Mouse (Mus musculus): ENCODE results near the gene Tpst1. TPM values are rescaled to one million over a fixed set of nuclear protein-coding genes. Genes with fewer than 3 reads are reported as not detected.

Tpst1 gene
- polyA plus RNA-seq, 1 experiment from 2014 or later, result 72.5 TPM

- Histone ChIP-seq H3K36me3 (no peaks in the 10 kb centered on the region), H3K9ac (no peak overlapping the region), H3K9me3 (replicated peaks) (no peaks in the 10 kb centered on the region), H3K4me3 (replicated peaks) (no peak overlapping the region), H3K27me3 (no peaks in the 10 kb centered on the region), H3K4me1 (no peaks in the 10 kb centered on the region), H3K4me2 (no peak overlapping the region), H3K27ac (no peak overlapping the region)
- WGBS, result 64% methylated on average over 7 of the region's 7 CpGs
- ATAC-seq (replicated peaks; ENCODE audit: low FRiP score), result no peak
Observed at GRCm38 (mm10) chr5:130159761-130160201, 86.7 kb downstream of the Tpst1 start.

DNA sequence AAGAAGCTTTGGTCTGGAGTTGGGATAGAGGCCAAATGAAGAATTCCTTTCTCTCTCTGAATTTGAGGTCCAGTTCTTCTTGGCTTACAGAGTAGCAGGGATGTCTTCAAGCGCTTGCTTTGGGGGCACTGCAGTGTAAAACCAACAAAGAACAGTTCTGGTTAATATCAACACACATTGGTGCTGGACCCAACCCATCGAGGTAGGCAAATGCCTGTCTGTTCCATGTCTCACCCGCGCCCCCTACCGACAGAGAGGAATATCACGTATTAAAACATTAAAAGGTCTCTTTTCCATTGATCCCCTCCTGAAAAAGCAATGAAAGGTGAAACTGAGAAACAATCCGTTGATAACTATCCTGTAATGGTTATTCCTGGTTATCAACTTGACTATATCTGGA is 90.5 kb downstream of the Tpst1 start:
- H3K27ac ChIP-seq, result no peak overlapping the region
- H3K9me3 ChIP-seq (replicated peaks), result no peaks in the 10 kb centered on the region
- H3K36me3 ChIP-seq, result no peaks in the 10 kb centered on the region
- 4% methylated on average over 7 of the region's 7 CpGs for WGBS
- no peak overlapping the region for H3K9ac ChIP-seq
- H3K4me2 ChIP-seq, result no peak overlapping the region
- no peaks in the 10 kb centered on the region for H3K4me1 ChIP-seq
- no peak overlapping the region for H3K4me3 ChIP-seq (replicated peaks)
- no peaks in the 10 kb centered on the region for H3K27me3 ChIP-seq
- ATAC-seq (replicated peaks; ENCODE audit: low FRiP score), result no peak

- Histone ChIP-seq H3K36me3 (no peaks in the 10 kb centered on the region), H3K4me1 (no peaks in the 10 kb centered on the region), H3K27ac (no peak overlapping the region), H3K27me3 (no peaks in the 10 kb centered on the region), H3K9me3 (replicated peaks) (no peaks in the 10 kb centered on the region), H3K4me3 (replicated peaks) (no peak overlapping the region), H3K9ac (no peak overlapping the region), H3K4me2 (no peak overlapping the region)
- no peak for ATAC-seq (replicated peaks; ENCODE audit: low FRiP score)
- WGBS, result 80% methylated on average over 4 of the region's 4 CpGs
Observed at GRCm38 (mm10) chr5:130165213-130165612, 92.1 kb downstream of the Tpst1 start.

GRCm38 (mm10) chr5:130169109-130169508 is 96.0 kb downstream of the Tpst1 start:
- peaks cover 23% of the 10 kb centered on the region for H3K4me1 ChIP-seq
- no peaks in the 10 kb centered on the region for H3K9me3 ChIP-seq (replicated peaks)
- 68% methylated on average over 6 of the region's 6 CpGs for WGBS
- H3K4me2 ChIP-seq, result no peak overlapping the region
- H3K36me3 ChIP-seq, result no peaks in the 10 kb centered on the region
- H3K27me3 ChIP-seq, result no peaks in the 10 kb centered on the region
- H3K4me3 ChIP-seq (replicated peaks), result no peak overlapping the region
- H3K9ac ChIP-seq, result no peak overlapping the region
- ATAC-seq (replicated peaks; ENCODE audit: low FRiP score), result no peak
- H3K27ac ChIP-seq, result no peak overlapping the region

DNA sequence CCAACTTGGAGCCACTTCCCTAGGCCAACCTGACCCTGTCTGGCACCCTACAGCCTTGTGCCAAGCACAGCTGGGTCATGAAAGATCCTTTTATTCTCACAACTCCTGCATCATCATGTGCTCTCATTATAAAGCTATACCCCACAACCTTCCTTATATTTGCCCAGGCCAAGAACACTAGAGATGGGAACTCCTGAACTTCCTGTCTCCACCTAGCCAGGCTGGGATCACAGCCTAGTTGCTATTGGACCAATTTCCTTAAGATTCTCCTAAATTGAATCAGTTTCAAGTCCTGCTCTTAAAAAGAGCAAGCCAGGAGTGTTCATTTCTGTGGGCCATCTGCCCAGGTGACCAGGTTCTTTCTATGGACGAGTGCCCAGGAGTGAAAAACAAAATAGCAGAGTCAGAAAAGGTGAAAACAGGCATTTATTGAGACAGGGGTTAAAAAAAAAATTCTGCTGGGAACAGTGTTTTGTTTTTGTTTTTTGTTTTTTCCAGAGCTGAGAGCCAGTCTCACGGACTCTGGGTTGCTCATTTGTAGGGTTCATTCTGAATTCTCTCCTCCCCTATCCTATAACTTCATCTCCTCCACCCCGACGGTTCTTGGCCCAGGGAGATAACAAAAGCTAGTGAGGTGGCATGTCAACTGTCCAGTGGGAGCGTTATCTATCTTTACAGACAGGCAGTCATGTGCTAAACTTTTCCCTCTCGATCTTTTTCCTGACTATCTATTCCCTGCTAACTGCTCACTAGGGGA is 97.7 kb downstream of the Tpst1 start:
- Histone ChIP-seq H3K27me3 (no peaks in the 10 kb centered on the region), H3K4me1 (peaks cover 32% of the 10 kb centered on the region), H3K36me3 (no peaks in the 10 kb centered on the region), H3K9me3 (replicated peaks) (no peaks in the 10 kb centered on the region), H3K4me3 (replicated peaks) (peak overlapping the region; percentile 86), H3K4me2 (peak overlapping the region; percentile 70), H3K27ac (peak overlapping the region; percentile 94), H3K9ac (peak overlapping the region; percentile 91)
- no peak; the same call in 1 of the 2 replicates for ATAC-seq (replicated peaks; ENCODE audit: low FRiP score)
- WGBS, result 12% methylated on average over 6 of the region's 6 CpGs

DNA sequence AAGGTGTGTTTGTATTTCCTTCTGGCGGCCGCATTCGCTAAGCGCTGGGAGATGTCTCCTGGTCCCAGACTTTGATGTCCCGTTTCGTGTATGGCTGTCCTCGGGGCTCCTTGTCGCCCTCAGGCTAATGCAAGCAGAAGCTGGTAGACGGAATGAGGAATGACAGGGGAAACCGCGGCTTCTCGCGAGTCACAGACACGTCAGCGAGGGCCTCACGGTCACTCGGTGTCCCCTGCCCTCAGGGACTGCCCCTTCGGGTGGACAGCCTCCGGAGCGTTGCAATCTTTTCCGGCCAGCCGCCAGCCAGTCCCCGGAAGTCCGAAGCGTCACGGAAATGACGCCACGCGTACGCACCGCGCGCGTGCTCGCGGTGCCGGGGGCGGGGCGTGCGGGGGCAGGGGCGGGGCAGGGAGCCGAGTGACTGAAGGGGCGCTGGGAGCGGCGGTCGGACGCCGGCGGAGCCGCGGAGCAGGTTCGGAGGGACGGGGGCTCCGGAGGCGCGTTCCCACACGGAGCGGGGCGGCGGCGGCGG is 98.4 kb downstream of the Tpst1 start, which contains the start of gene Rabgef1:
TSS of gene Rabgef1 (plus strand) at position 376 of the 532 bp plus-strand sequence.
- Histone ChIP-seq H3K4me3 (replicated peaks) (peak within 1 kb of the TSS; percentile 86), H3K4me2 (peak within 1 kb of the TSS; percentile 70), H3K4me1 (peaks cover 32% of the 10 kb centered on the region), H3K9me3 (replicated peaks) (no peaks in the 10 kb centered on the region), H3K27ac (peak within 1 kb of the TSS; percentile 94), H3K36me3 (no peaks in the 10 kb centered on the region), H3K27me3 (no peaks in the 10 kb centered on the region), H3K9ac (peak within 1 kb of the TSS; percentile 91)
- peak; percentile 97 for ATAC-seq (replicated peaks; ENCODE audit: low FRiP score)
- under 1% methylated on average over 39 of the region's 62 CpGs for WGBS

DNA sequence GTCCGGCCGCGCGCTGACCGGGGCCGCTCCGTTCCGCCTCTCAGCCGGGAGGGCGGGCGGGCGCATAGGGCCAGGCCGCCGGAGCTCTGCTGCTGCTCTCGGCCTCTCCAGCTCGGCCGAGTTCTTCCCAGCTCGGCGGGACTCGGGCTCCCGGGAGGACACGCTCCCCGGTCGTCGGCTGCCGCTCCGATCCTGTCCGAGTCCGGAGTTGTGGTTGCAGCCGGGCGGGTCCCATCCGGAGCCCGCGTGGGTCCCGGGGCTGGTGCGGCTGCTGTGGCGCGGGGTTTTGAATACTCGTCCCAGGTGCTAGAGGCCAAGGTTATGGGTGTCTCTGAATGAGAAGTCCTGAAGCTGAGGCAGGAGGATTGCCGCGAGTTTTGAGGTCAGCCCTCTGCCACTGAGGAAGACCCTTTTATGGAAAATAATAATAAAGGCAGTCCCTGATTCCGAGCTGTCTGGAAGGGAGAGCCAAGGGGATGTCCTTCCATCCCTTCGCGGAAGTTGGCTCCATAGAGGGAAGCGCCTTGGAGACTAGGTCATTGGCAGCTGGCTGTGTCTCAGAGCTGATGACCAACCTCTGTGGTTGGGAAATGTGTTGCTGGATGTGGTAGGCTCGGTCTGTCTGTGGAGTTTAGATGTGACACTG is 99.0 kb downstream of the Tpst1 start:
- Histone ChIP-seq H3K4me1 (peaks cover 32% of the 10 kb centered on the region), H3K4me3 (replicated peaks) (peak overlapping the region; percentile 86), H3K36me3 (no peaks in the 10 kb centered on the region), H3K9ac (peak overlapping the region; percentile 91), H3K27me3 (no peaks in the 10 kb centered on the region), H3K27ac (peak overlapping the region; percentile 94), H3K9me3 (replicated peaks) (no peaks in the 10 kb centered on the region), H3K4me2 (peak overlapping the region; percentile 70)
- ATAC-seq (replicated peaks; ENCODE audit: low FRiP score), result peak; percentile 82
- WGBS, result under 1% methylated on average over 42 of the region's 46 CpGs

DNA sequence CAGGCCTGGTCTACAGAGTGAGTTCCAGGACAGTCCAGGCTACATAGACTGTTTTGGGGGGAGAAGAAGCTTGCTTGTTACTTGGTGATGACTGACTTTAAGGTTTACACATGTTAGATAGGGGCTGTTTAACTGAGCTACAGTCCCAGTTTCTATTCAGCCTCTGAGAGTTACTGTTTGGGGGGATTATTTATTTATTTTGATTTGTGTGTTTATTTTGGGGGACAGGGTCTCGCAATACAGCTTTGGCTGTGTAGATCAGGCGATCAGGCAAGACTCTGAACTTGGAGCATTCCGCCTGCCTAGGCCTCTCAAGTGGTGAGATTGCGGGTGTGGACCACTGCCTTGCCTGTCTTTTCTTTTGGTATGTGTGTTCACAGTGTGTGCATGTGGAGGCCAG is 99.9 kb downstream of the Tpst1 start:
- Histone ChIP-seq H3K36me3 (no peaks in the 10 kb centered on the region), H3K9ac (peak overlapping the region; percentile 26; the same call in 1 of the 2 replicates), H3K4me1 (peaks cover 33% of the 10 kb centered on the region), H3K9me3 (replicated peaks) (no peaks in the 10 kb centered on the region), H3K4me3 (replicated peaks) (peak overlapping the region; percentile 86), H3K27me3 (no peaks in the 10 kb centered on the region), H3K4me2 (peak overlapping the region; percentile 70), H3K27ac (no peak overlapping the region)
- no peak for ATAC-seq (replicated peaks; ENCODE audit: low FRiP score)
- WGBS, result 89% methylated on average over 4 of the region's 4 CpGs

DNA sequence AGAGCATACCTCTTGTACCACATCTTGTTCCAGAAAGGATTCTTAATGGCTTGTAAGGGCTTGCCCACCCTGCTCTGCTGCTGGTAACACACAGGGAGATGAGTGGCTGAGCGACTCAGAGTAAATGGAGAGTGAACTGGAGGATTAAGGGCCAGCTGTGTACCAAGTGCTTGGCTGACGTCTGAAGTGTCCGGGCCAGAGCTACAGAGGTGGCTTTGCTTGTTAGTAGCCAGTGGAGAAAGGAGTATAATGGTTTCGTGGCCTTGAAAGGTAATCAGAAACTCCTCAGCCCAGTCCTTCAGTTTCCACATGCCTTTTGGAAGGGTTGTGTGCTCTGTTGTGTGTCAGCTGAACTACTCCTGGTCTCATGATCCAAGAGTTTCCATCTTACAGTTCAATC is 104.7 kb downstream of the Tpst1 start:
- Histone ChIP-seq H3K27ac (no peak overlapping the region; the same call in 1 of the 2 replicates), H3K9ac (no peak overlapping the region), H3K4me1 (peaks cover 29% of the 10 kb centered on the region), H3K4me2 (no peak overlapping the region), H3K36me3 (no peaks in the 10 kb centered on the region), H3K4me3 (replicated peaks) (no peak overlapping the region), H3K9me3 (replicated peaks) (no peaks in the 10 kb centered on the region), H3K27me3 (no peaks in the 10 kb centered on the region)
- no peak for ATAC-seq (replicated peaks; ENCODE audit: low FRiP score)
- 53% methylated on average over 4 of the region's 4 CpGs for WGBS

GRCm38 (mm10) chr5:130180362-130180761 is 107.2 kb downstream of the Tpst1 start:
- no peaks in the 10 kb centered on the region for H3K36me3 ChIP-seq
- WGBS, result 78% methylated on average over 7 of the region's 7 CpGs
- no peak overlapping the region for H3K27ac ChIP-seq
- no peak overlapping the region for H3K9ac ChIP-seq
- no peak overlapping the region for H3K4me3 ChIP-seq (replicated peaks)
- ATAC-seq (replicated peaks; ENCODE audit: low FRiP score), result no peak
- H3K4me2 ChIP-seq, result no peak overlapping the region
- H3K9me3 ChIP-seq (replicated peaks), result no peaks in the 10 kb centered on the region
- H3K27me3 ChIP-seq, result no peaks in the 10 kb centered on the region
- H3K4me1 ChIP-seq, result peaks cover 10% of the 10 kb centered on the region; the same call in 1 of the 2 replicates

GRCm38 (mm10) chr5:130181740-130182540 is 108.8 kb downstream of the Tpst1 start:
- Histone ChIP-seq H3K27me3 (no peaks in the 10 kb centered on the region), H3K27ac (no peak overlapping the region), H3K9ac (no peak overlapping the region), H3K9me3 (replicated peaks) (no peaks in the 10 kb centered on the region), H3K36me3 (no peaks in the 10 kb centered on the region), H3K4me1 (peaks cover 10% of the 10 kb centered on the region; the same call in 1 of the 2 replicates), H3K4me3 (replicated peaks) (no peak overlapping the region), H3K4me2 (no peak overlapping the region)
- ATAC-seq (replicated peaks; ENCODE audit: low FRiP score), result no peak
- WGBS, result 61% methylated on average over 6 of the region's 6 CpGs

- H3K4me2 ChIP-seq, result no peak overlapping the region
- peaks cover 2% of the 10 kb centered on the region for H3K36me3 ChIP-seq
- H3K4me1 ChIP-seq, result peaks cover 10% of the 10 kb centered on the region; the same call in 1 of the 2 replicates
- no peak overlapping the region for H3K4me3 ChIP-seq (replicated peaks)
- H3K27ac ChIP-seq, result no peak overlapping the region
- H3K27me3 ChIP-seq, result no peaks in the 10 kb centered on the region
- WGBS, result 73% methylated on average over 3 of the region's 3 CpGs
- no peaks in the 10 kb centered on the region for H3K9me3 ChIP-seq (replicated peaks)
- H3K9ac ChIP-seq, result no peak overlapping the region
- no peak for ATAC-seq (replicated peaks; ENCODE audit: low FRiP score)
Observed at GRCm38 (mm10) chr5:130182541-130182821, 109.4 kb downstream of the Tpst1 start.
